Mouse (Mus musculus) erythroid progenitor cell, adult 5-6 weeks (primary cell): ENCODE measurements around the gene Kif11. TPM values are rescaled to one million over a fixed set of nuclear protein-coding genes. Genes with fewer than 3 reads are reported as not detected.

Experiments used
- ATAC-seq: replicated peaks from 2 replicates; pipeline ENCODE4 v1.8.0; 2016; ENCODE audit warnings: moderate number of reproducible peaks, mild to moderate bottlenecking, moderate TSS enrichment, inconsistent platforms; ENCODE audit not compliant: poor library complexity, low FRiP score, severe bottlenecking
- total RNA-seq, 2 experiments: library from RNA; stranded (forward) in 1 of 2; stranded (reverse) in 1 of 2; fragments of 150-400 nt in 1 of 2; fragments of 186-747, 209-891 nt in 1 of 2; gene quantifications; 2 replicates each; pipeline versions ENCODE4 v1.2.3 to v1.2.4; 2015 to 2017; ENCODE audit warnings: low replicate concordance in 2 of 2

Kif11 gene
- total RNA-seq, 2 experiments from 2014 or later = 470 to 653 TPM

DNA sequence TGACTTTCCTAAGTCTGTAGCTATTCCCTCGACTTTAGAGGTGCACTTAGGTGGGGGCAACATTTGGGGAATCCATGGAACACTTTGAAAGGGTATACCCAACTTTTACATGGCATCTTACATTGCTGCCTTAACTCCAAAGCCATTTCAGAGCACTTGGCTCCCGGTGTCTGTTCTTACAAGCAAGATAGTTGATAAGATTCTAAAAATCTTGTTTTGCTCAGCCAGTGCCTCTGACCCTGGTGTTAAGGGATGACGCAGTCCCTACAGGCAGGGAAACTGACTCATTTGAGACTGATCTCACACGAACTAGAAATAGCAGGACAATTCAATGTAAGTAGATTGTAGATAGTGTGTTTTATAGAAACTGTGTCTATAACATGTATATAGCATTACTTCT, 64.0 kb downstream of the Kif11 start:
- ATAC-seq = no peak

DNA sequence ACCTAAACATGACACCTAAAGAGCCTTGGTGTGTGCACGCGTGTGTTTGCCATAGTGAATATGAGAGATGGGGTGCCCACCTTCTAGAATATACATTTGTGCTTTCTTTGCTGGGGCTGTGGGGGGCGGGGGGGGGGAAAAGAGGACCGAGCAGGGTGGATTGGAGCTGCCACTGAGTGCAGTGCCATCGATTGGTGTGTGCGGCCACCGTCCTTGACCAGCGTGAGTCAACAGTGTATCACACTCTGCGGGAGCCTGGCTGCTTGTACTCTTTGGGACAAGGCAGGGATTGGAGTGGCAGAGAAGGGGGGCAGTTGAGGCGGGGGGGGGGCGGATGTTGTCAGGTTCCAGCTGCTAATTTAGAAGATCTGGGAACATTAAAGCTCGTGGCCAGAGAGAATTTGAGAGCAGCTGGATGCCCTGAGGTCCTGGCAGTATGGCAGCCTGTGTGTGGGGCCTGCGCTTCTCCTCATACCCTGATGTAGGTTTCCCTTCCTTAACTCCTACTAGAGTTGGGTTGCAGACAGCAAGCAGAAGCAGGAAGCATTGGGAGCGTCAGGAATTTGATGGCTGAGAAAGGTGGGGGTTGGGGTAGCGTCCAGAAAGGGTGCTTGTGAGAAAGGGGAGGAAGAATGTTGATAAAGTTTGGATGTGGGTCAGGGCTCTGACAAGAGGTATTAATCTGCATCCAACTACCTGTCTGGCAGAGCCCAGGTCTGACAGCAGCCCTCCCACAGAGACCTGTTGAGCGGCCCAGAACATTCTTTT, 64.7 kb downstream of the Kif11 start:
- no peak for ATAC-seq

DNA sequence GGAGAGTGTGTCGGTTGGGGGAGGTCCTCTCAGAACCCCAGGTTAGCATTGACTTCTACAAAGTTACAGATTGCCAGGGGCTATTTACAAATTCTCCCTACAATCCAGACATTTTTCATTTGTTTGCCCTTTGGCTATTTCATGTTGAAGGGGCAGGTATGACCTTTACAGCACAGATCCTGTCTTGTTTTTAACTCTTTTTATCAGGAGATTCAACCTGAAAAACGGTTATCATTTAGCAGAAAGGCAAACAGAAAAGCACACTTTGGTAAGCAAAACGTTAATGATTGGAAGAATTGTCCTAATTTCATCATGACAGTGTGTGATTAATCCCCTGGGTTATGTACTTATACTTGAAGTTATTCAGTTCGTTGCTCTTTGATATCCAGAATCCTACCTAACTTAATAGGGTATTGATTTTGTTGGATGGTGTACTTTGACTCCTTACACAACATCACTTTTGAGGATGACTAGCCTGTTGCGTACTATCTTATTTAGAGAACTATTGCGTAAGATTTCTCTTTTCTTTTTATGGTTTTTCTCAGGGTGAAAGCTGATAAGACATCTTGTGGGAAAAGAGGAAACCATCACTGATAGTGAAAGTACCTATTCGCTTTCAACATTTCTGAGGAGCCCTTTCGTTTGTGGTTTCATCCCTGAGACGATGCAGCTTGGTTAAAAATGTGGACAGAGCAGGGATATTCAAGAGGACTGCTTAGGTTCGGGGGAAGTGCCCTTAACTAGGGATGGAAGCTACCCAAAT, 66.5 kb downstream of the Kif11 start:
- ATAC-seq = no peak

DNA sequence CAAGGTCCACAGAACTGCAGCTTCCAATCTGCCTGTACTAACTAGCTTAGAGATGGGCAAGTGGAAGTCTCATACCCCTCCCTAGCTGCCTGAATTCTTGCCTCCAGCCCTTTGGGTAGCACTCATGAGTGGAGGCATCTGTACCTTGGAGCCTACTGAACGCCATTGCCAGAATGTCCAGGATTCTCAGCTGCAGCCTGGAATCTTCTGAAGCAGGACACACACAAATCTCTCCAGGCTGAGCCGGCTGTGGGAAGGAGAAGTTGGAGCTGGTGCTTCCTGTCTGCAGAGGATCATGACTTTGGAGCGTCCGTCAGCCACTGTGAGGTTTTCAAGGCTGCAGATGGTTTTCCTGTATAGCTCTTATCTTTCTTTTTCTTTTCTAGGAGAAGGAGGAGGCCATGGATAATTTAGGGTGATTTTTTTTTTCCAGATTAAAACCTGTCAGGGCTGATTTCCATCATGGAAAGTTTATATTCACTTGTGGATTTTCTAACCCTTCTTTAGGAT, 67.5 kb downstream of the Kif11 start:
- ATAC-seq = no peak

DNA sequence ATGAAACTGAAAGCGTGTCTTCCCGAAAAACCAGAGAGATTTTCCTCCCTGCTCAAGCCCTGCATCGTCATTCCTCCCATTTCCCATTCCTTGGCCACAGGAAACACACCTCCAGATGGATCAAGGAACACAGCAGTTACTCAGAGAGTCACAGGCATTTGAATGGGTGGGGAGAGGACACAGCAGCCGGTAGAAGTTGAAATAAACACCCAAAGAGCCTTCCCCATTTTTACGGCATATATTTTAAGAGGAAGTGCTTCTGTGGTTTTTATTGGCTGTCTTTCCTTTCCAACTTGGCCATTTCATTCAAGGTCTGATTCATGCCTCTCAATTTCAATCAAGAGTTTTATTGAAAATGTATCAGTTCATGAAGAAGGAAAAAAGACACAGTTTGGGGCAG, 72.0 kb downstream of the Kif11 start:
- ATAC-seq = no peak

DNA sequence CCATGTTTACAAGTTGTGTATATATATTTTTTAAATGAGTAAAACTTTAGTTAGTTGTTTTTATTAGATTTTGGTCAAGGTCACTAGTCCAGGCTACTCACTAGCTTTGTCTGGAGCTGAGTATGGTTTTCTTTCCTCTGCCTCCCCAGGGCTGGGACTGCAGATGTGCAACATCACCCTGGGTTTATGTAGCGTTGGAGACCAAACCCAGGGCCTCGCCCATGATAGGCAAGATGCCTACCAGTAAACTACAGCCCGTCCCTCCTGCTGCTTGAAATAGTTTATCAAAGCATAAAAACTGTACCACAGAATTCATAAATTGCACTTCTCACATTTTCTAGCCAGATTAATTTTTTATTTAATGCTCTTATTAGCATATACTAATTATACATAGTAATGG, 73.0 kb downstream of the Kif11 start:
- ATAC-seq = no peak

DNA sequence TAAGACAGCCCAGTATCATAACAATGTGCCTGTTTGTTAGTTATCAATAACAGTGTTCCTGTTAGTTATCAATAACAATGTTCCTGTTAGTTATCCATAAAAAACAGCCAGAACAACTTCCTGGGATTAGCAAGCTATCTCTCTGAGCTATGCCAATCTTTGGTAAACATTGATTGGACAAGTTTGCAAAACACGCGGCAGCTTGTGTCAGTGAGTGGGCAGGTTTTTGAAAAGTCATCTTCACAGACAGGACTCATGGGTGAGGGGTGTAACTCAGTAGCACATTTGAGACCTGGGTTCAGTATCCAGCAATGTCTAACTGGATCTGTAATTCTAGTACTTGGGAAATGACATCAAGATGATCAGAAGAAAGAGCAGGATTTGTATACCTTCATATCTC, 79.3 kb downstream of the Kif11 start:
- no peak for ATAC-seq

DNA sequence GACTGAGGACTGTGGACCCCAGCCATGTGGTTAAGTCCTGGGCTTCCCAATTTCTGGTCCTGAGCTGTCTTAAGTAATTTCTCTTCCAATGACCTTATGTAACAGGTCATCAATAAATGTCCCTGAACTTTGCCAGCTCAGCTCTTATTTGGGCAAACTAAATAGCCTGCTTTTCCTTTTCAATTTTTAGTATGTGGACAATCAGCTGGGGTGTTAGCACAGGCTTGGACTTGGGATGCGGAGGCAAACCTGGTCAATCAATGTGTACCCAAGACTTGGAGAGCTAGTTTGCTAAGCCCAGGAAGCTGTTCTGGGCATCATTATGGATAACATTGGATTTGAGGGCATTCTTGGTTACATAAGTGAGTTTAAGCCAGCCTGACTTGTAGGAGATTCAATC, 79.8 kb downstream of the Kif11 start:
- ATAC-seq = no peak

DNA sequence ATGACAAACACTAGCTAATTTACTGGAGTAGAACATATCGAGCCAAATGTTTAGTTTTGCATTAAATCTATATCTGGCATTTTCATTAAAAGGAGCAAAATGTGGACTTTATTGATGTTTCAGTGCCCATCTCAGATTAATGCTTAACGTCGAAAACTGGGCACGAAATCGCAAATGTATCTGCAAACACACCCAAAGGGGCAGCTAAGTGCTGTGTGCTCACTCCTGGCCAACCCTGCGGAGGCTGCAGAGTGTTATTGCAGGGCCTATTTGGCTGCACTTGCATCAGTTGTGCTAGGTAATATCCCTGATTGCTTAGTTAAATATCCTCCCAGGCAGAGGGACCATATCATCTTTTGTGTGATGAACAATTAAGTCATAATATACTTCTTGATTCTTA, 81.8 kb downstream of the Kif11 start:
- no peak for ATAC-seq

DNA sequence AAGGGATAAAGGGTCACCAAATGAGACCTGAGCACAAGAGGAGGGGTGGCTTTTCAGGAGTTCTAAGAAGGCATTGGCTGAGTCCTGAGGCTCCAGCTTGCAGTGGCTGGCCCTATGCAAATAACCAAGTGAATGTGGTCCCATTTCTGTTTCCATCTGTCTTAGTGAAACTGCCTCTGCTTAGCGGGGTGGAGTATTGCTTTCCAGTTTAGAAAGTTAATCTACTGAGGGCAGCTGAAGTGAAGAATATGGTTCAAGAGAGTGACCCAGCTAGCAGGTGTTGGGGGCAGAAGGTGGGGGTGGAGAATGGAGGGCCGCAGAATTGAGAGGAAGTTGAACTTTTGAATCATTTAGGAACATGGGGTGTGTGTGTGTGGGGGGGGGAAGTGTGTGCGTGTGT, 90.2 kb downstream of the Kif11 start:
- ATAC-seq = no peak

DNA sequence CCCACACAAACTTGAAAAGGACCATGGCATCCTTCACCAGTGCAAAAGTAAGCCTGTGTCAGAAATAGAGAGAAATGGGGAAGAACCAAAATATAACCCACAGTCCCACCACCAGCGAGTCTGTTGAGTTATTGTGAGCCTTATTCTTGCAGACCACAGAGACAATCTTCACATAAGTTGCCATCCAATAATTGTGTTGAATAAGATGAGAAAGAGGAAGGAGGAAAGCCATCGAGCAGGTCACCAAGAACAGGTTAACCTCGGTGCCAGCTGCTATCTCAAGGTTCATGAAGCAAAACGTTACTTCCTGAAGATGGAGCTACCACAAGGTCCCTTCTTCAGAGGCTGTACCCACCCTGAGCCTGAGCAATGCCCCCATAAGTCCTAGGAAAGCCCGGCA, 90.8 kb downstream of the Kif11 start:
- ATAC-seq = no peak

DNA sequence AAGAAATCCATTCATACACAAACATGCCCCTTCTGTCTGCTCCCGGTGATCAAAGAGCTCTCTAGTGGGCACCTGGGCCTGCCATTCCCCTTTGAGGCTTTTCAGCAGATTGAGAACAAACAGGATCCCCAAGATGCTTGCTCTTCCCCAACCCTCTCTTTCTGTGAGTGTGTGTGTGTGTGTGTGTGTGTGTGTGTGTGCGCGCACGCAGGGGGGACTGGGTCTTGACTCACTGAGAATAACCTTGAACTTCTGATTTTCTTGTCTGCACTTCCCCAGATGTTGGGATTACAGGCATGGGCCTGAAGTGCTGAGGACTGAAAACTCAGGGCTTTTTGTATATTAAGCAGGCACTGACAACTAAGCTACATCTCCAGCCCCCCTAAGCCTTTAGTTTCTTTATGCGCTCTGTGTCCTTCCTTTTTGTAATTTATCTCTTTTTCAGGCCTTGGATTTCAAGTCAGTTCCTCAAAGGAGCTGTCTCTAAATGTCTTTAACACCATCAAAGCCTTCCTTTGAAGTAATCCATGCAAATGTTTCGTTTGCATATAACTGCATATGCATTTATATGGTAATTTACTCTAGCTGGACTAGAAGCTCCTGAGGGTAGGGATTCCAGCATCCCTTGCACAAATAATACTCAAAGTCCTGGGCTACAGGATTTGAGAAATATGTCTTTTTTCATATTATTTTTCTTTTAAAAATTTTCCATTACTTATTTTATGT, 92.8 kb downstream of the Kif11 start:
- ATAC-seq = no peak

Other genes starting within 250 kb of the Kif11 start
- 361 and 388 TPM in 2 replicates for gene March5, start 168.9 kb upstream of the Kif11 start, total RNA-seq (2015; ENCODE audit: low replicate concordance)
- gene March5, start 168.9 kb upstream of the Kif11 start, total RNA-seq (2017; ENCODE audit: low replicate concordance) = 349 and 424 TPM in 2 replicates
- gene Cpeb3, start 167.8 kb upstream of the Kif11 start, total RNA-seq (2015; ENCODE audit: low replicate concordance) = 39.6 and 42.8 TPM in 2 replicates
- 38.5 and 42.5 TPM in 2 replicates for gene Cpeb3, start 167.8 kb upstream of the Kif11 start, total RNA-seq (2017; ENCODE audit: low replicate concordance)
- 22.7 and 24.7 TPM in 2 replicates for gene Ide, start 38.6 kb upstream of the Kif11 start, total RNA-seq (2015; ENCODE audit: low replicate concordance)
- gene Ide, start 38.6 kb upstream of the Kif11 start, total RNA-seq (2017; ENCODE audit: low replicate concordance) = 20.5 and 23.3 TPM in 2 replicates
- 21.3 and 21.8 TPM in 2 replicates for gene Hhex, start 58.4 kb downstream of the Kif11 start, total RNA-seq (2015; ENCODE audit: low replicate concordance)
- 4.4 and 5.4 TPM in 2 replicates for gene Hhex, start 58.4 kb downstream of the Kif11 start, total RNA-seq (2017; ENCODE audit: low replicate concordance)
- gene Exoc6, start 174.0 kb downstream of the Kif11 start, total RNA-seq (2015; ENCODE audit: low replicate concordance) = 26.3 and 32.7 TPM in 2 replicates
- 39.3 and 39.6 TPM in 2 replicates for gene Exoc6, start 174.0 kb downstream of the Kif11 start, total RNA-seq (2017; ENCODE audit: low replicate concordance)